Mouse (Mus musculus): Measurements from ENCODE around the gene Emx2.

GRCm38 (mm10) chr19:59423685-59424084 lies 34.5 kb upstream of the Emx2 start:
- no peak for TF ChIP-seq CTCF (IDR thresholded peaks at IDR 0.05; ENCODE audit: low read depth, low read length)
- TF ChIP-seq POLR2A (IDR thresholded peaks at IDR 0.05; ENCODE audit: extremely low read depth, insufficient read depth, low read length) = no peak

All from liver, adult 2 months (tissue).